Mouse (Mus musculus): ENCODE data around the gene Fiz1.

Fiz1 gene

GRCm38 (mm10) chr7:5008229-5008628 is 6.3 kb downstream of the Fiz1 start:
- DNase-seq (ENCODE audit: low read depth, low spot score), result peak; percentile 77

- peak; percentile 69 for DNase-seq (ENCODE audit: low read depth, low spot score)
These were observed 11.6 kb downstream of the Fiz1 start for GRCm38 (mm10) chr7:5002876-5003275.

GRCm38 (mm10) chr7:4999876-5000275 is 14.6 kb downstream of the Fiz1 start:
- DNase-seq (ENCODE audit: low read depth, low spot score), result no peak

GRCm38 (mm10) chr7:4996934-4997333 is 17.6 kb downstream of the Fiz1 start:
- no peak for DNase-seq (ENCODE audit: low read depth, low spot score)

- DNase-seq (ENCODE audit: low read depth, low spot score), result peak; percentile 92
These were observed 18.2 kb downstream of the Fiz1 start, which contains the start of gene Zfp579 for GRCm38 (mm10) chr7:4996003-4996895. Gene Zfp579 (minus strand): TSS chr7:4996158.

- DNase-seq (ENCODE audit: low read depth, low spot score), result no peak
These were observed 19.1 kb downstream of the Fiz1 start for GRCm38 (mm10) chr7:4995268-4996002.

- no peak for DNase-seq (ENCODE audit: low read depth, low spot score)
These were observed 20.3 kb downstream of the Fiz1 start for GRCm38 (mm10) chr7:4993999-4994788.

- no peak for DNase-seq (ENCODE audit: low read depth, low spot score)
These were observed 21.0 kb downstream of the Fiz1 start for GRCm38 (mm10) chr7:4993347-4993998.

- no peak for DNase-seq (ENCODE audit: low read depth, low spot score)
These were observed 26.2 kb downstream of the Fiz1 start for GRCm38 (mm10) chr7:4988250-4988649.

- DNase-seq (ENCODE audit: low read depth, low spot score), result peak; percentile 72
These were observed 37.7 kb downstream of the Fiz1 start for GRCm38 (mm10) chr7:4976832-4977231.

- DNase-seq (ENCODE audit: low read depth, low spot score), result no peak
These were observed 39.0 kb downstream of the Fiz1 start for GRCm38 (mm10) chr7:4975455-4975854.

- no peak for DNase-seq (ENCODE audit: low read depth, low spot score)
These were observed 42.0 kb downstream of the Fiz1 start for GRCm38 (mm10) chr7:4972321-4973047.

- no peak for DNase-seq (ENCODE audit: low read depth, low spot score)
These were observed 42.8 kb downstream of the Fiz1 start for GRCm38 (mm10) chr7:4971710-4972109.

- DNase-seq (ENCODE audit: low read depth, low spot score), result no peak
These were observed 43.4 kb downstream of the Fiz1 start, which contains the start of gene Sbk3 for GRCm38 (mm10) chr7:4971068-4971467. Gene Sbk3 (minus strand): TSS chr7:4971168.

- no peak for DNase-seq (ENCODE audit: low read depth, low spot score)
These were observed 49.5 kb downstream of the Fiz1 start for GRCm38 (mm10) chr7:4964988-4965387.

- DNase-seq (ENCODE audit: low read depth, low spot score), result peak; percentile 89
These were observed 50.2 kb downstream of the Fiz1 start, which contains the start of gene Sbk2 for GRCm38 (mm10) chr7:4964272-4964671. Gene Sbk2 (minus strand): TSS chr7:4964406.

GRCm38 (mm10) chr7:4963527-4963926 is 51.0 kb downstream of the Fiz1 start:
- no peak for DNase-seq (ENCODE audit: low read depth, low spot score)

- DNase-seq (ENCODE audit: low read depth, low spot score), result no peak
These were observed 57.1 kb downstream of the Fiz1 start for GRCm38 (mm10) chr7:4957361-4957760.

All from R1 (cell line).